Mouse (Mus musculus): ENCODE results near the gene Clybl. TPM values are rescaled to one million over a fixed set of nuclear protein-coding genes. Genes with fewer than 3 reads are reported as not detected.

Gene Clybl
- polyA plus RNA-seq, 1 experiment: 40.6 TPM

DNA sequence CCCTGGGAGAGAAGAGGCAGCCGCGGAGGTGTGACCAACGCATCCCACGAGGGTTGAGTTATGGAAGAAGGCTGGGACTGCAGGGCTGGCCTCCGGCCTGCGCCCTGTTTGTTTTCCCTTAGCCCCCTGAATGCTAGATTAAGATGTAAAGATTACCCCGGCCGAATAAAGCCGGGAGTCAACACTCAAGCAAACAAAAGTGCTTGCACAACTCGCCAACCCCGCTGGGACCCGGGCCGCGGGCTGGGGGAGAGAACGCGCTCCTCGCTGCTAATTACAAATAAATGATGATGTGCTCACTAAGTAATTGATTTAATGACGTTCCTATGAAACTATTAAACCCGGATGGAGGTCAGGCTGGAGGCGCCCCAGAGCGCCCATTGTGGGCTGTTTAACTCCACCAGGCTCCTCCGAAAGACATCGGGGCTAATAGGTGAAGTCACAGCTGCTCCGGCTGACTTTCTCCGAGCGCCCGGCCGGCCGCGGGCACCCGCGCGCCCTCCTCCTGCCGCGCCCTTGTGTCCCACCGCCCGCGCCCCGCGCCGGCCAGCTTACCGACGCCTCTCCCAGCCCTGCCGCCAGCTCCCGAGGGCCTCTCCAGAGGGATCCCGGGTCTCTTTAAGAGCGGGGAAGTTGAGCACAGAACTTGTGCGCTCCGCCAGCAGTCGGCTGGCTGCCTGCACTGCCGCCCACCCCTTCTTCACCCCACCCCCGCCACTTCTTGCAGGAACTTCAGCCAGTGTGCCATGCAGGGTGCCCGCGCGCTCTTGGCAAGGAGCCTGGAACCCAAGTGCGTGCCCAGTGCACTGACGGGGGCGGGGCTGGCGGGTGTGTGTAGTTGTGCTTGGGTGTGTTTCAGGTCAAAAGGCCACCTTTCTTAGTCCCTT is 269.2 kb downstream of the Clybl start, which contains the start of gene Gm5089:
Gene Gm5089 (minus strand): TSS at position 620 of the 887 bp plus-strand sequence.
- TF ChIP-seq POLR2A (IDR thresholded peaks at IDR 0.05; ENCODE audit: borderline replicate concordance, insufficient read depth, low read length) (no peak), CTCF (IDR thresholded peaks at IDR 0.05; ENCODE audit: borderline replicate concordance, insufficient read depth, low read depth, low read length) (no peak)
- H3K27me3 ChIP-seq (ENCODE audit: control insufficient read depth, insufficient read depth, low read length): no peaks in the 10 kb centered on the region
- DNase-seq: peak; percentile 78 to 79
- H3K4me3 ChIP-seq (replicated peaks; ENCODE audit: insufficient read depth, low read depth, low read length): peak within 1 kb of the TSS; percentile 57
- peak within 1 kb of the TSS; percentile 84 for H3K27ac ChIP-seq (ENCODE audit: insufficient read depth, low read length)
- WGBS: 1% methylated on average over 59 of the region's 59 CpGs
- H3K4me1 ChIP-seq (ENCODE audit: control insufficient read depth, insufficient read depth, low read length): peaks cover 18% of the 10 kb centered on the region

DNA sequence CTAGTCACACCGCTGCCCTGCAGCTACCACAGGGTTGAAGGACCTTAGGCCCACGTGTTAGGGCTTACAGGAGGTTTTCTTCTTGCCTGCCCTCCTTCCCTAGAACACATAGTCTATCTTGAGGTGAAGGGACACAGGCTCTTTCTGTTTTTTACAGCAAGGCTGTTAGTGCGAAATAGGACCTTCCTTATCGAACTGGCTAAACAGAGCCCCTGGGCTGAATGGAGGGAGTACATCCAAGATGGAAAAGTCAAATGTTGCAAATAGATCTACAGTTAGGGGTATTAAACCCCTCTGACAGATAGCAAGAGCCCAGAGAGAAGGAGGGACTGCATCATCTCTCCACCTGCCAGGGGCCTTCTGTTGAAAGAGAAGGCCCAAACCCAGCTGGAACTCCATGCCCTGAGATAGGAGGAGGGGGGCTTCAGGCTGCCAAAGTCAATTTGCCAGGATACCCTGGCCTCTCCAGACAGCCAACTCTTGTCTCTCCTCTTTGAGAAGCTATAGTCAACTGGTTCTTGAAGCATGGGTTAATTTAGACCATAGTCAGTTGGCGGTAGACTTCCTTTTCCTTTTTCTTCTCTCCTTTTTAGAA is 270.1 kb downstream of the Clybl start:
- Histone ChIP-seq H3K4me1 (ENCODE audit: control insufficient read depth, insufficient read depth, low read length) (peaks cover 21% of the 10 kb centered on the region), H3K27ac (ENCODE audit: insufficient read depth, low read length) (no peak overlapping the region), H3K27me3 (ENCODE audit: control insufficient read depth, insufficient read depth, low read length) (no peaks in the 10 kb centered on the region), H3K4me3 (replicated peaks; ENCODE audit: insufficient read depth, low read depth, low read length) (peak overlapping the region; percentile 57)
- no peak for DNase-seq
- TF ChIP-seq POLR2A (IDR thresholded peaks at IDR 0.05; ENCODE audit: borderline replicate concordance, insufficient read depth, low read length) (no peak), CTCF (IDR thresholded peaks at IDR 0.05; ENCODE audit: borderline replicate concordance, insufficient read depth, low read depth, low read length) (no peak)
- WGBS: 66% methylated on average over 5 of the region's 5 CpGs

Other genes starting within 250 kb of the Clybl start
- 0.33 and 0.52 TPM in 2 replicates for gene Gpr183, start 216.5 kb upstream of the Clybl start, polyA plus RNA-seq (2012; rRNA removed)
- 0.28 and 0.29 TPM in 2 replicates for gene Timm8a2, start 147.0 kb upstream of the Clybl start, polyA plus RNA-seq (2012; rRNA removed)
- gene Tm9sf2, start 74.7 kb upstream of the Clybl start, polyA plus RNA-seq (2012; rRNA removed): 81.4 and 90.7 TPM in 2 replicates

All from cerebellum, adult 2 months (tissue).